In genomic region chr9:86044098-86044497, GRCm38 (mm10) we compare ENCODE assay signal across 14 mouse cellular contexts.
"Had no signal": no experiment of that assay in that cellular context is flagged by ENCODE, and none has a peak within 500 bp of the region (broad histone marks: within the 10 kb centered on the region; RNA-seq: fewer than 3 reads in every experiment).

No protein-coding gene starts in this region.

- DNase-seq: kidney, adult 2 months; kidney, postnatal 25 days; layer of hippocampus, postnatal 36 days; midbrain, embryonic 14.5 days; right cerebral cortex, adult 18-20 months; right cerebral cortex, postnatal 25 days; thymus, postnatal 36 days had no signal

- ATAC-seq: intestine, embryonic 16.5 days; liver, embryonic 12.5 days had no signal

- H3K9ac ChIP-seq: kidney, embryonic 15.5 days; limb, embryonic 15.5 days; liver, embryonic 12.5 days; neural tube, embryonic 15.5 days had no signal

- H3K27me3 ChIP-seq: kidney, embryonic 15.5 days; limb, embryonic 15.5 days; liver, embryonic 12.5 days; neural tube, embryonic 15.5 days had no signal

- H3K27ac ChIP-seq: kidney, embryonic 15.5 days; limb, embryonic 15.5 days; liver, embryonic 12.5 days; midbrain, embryonic 10.5 days; neural tube, embryonic 15.5 days had no signal

- H3K9me3 ChIP-seq: kidney, embryonic 15.5 days; limb, embryonic 15.5 days; liver, embryonic 12.5 days; midbrain, embryonic 10.5 days; neural tube, embryonic 15.5 days had no signal

- H3K4me3 ChIP-seq: kidney, embryonic 15.5 days; limb, embryonic 15.5 days; liver, embryonic 12.5 days; midbrain, embryonic 10.5 days; myocyte; neural tube, embryonic 15.5 days had no signal

- H3K36me3 ChIP-seq: kidney, embryonic 15.5 days; limb, embryonic 15.5 days; liver, embryonic 12.5 days; midbrain, embryonic 10.5 days; neural tube, embryonic 15.5 days had no signal

- H3K4me1 ChIP-seq: kidney, embryonic 15.5 days; limb, embryonic 15.5 days; liver, embryonic 12.5 days; midbrain, embryonic 10.5 days; neural tube, embryonic 15.5 days had no signal

- H3K4me2 ChIP-seq: kidney, embryonic 15.5 days; limb, embryonic 15.5 days; liver, embryonic 12.5 days; neural tube, embryonic 15.5 days had no signal
